Mouse (Mus musculus) frontal cortex, postnatal 25 days (tissue): ENCODE measurements around the gene Syngap1.

Source experiments
- DNase-seq, 2 experiments: peaks; one replicate each; pipeline ENCODE4 v3.0.0; 2022; ENCODE audit warnings: low spot score in 2 of 2

Gene Syngap1

DNA sequence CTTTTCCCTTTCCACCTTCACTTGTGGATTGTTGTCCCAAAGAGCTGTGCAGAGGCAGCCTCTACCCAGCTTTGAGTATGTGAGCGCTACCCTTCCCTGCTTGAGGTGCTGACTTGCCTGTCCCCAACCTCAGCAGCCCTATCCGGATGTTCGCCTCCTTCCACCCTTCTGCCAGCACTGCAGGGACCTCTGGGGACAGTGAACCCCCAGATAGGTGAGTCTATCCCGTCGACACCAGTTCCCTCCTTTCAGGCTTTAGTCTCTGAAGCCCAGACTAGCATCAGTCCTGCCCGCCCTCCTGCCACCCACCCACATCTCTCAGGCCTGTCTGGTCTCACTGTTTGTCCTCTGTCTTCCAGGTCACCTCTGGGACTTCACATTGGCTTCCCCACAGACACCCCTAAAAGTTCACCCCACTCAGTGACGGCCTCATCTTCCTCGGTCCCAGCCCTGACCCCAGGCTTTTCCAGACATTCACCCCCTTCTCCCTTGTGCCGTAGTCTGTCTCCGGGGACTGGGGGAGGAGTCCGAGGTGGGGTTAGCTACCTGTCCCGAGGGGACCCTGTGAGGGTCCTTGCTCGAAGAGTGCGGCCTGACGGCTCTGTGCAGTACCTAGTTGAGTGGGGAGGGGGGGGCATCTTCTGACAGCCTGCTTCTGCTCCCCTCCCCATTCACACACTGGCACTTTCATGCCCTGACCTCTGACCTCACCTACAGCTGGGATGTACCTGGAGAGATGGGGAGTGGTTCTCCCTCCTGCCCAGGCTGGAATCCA lies 3.9 kb upstream of the Syngap1 start:
- DNase-seq: no peak

GRCm38 (mm10) chr17:26937883-26938695 lies 3.0 kb upstream of the Syngap1 start:
- DNase-seq: no peak

- DNase-seq: no peak
Measured at GRCm38 (mm10) chr17:26938731-26939130, 2.3 kb upstream of the Syngap1 start.

- peak; percentile 99 for DNase-seq
Measured at GRCm38 (mm10) chr17:26939178-26939972, 1.7 kb upstream of the Syngap1 start, which contains the start of gene Cuta. TSS of gene Cuta (minus strand) at chr17:26939569.

- no peak for DNase-seq
Measured at GRCm38 (mm10) chr17:26939973-26940300, 1.1 kb upstream of the Syngap1 start.

DNA sequence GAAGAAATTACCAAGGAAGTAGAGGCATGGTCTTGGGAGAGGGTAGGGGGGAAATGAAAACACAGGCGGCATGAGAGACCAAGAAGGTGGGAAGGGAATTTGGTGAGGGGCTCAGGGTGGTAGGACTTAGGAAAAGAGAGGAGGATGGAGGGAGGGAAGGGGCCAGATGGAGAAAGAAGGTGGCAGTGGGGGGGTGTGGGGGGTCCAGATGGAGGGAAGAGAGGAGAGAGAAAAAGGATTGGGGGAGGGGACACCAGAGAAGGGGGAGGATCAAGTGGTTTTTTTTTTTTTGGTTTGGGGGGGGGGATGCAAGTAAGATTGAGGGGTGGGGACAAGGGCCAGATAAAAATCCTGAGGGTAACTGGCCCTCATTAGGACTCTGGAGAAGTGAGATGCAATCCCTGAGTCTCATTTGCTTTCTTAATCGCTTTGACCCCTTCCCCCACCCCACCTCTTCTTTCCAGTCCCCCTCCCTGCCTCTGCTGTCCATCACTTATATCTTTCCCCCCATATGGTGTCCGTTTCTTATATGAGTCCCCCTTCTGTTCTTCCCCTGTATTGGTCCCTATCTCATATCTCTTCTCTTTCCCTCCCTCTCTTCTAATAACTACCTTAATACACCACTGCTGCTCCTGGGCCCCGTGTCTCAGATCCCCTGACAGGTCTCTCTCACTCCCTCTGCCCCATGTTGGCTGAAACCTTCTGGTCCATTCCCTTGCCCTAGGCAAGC lies 953 bp downstream of the Syngap1 start:
- no peak for DNase-seq

- DNase-seq: no peak
Measured at GRCm38 (mm10) chr17:26945824-26946495, 4.9 kb downstream of the Syngap1 start.

GRCm38 (mm10) chr17:26946567-26946966 lies 5.5 kb downstream of the Syngap1 start:
- peak in 1 of 2 experiments; percentile 63 for DNase-seq

DNA sequence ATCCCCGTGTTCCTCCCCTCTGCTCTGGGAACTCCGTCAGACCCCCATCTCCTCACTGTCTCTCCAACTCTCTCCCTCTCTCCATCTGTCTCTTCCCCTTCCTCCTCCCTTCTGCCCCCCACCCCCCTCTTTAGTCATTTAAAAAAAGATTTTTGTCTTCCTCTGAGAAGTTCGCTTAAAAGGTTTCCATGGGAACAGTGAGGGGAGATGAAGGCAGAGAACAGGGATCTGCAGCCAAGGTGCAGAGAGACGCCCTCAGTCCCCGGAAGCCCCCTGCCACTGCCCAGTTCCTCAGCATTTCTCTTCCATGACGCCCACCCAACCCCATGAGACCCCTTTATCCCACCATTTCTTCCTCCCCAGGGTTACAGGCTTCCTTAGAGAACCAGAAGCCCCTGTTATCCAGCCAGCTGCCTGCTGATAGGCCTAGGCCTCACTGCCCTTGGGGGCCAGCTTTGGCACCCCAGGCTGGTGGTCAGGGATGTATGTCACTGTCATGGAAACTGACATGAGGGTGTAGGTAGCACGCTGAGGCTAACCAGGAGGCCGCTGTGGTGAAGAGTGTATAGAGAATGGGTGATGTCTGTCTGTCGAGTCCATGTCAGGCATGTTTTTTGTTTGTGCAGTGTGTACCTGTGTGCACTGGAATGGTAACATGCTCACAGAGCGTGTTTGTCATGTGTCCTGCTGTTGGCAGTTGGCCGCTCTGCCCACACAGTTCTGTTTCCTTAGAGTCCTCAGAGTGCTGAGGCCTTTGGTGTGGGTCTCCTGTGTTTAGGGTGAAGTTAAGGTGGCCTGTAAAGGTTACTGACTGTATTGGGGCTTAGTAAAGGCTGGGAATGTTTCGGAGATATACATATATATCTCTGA lies 6.4 kb downstream of the Syngap1 start:
- DNase-seq: no peak

- no peak for DNase-seq
Measured at GRCm38 (mm10) chr17:26948316-26949050, 7.4 kb downstream of the Syngap1 start.

DNA sequence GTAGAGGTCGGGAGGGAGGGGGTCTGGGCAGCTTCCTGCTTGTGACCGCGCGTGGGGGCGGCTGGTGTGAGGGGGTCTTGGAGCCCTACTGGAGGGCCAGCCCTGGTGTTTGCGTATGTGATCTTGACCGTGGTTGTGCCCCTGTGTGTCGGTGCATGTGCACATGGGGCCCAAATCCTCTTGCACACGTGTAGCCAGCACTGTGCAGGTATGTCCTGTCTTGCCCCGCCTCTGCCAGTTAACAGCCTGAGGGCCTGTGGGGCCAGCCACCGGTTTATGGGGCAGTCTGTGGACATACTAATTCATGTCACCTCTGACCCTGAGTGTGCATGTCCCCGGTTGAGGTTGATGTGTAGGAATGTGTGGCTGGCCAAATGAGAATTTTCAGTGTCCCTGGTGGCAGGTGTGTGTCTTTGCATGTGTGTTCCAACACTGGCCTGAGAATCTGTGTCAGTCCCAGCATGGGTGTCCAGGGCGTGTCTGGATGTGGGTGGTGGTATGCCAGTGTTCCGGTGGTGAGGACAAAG lies 8.1 kb downstream of the Syngap1 start:
- no peak for DNase-seq

DNA sequence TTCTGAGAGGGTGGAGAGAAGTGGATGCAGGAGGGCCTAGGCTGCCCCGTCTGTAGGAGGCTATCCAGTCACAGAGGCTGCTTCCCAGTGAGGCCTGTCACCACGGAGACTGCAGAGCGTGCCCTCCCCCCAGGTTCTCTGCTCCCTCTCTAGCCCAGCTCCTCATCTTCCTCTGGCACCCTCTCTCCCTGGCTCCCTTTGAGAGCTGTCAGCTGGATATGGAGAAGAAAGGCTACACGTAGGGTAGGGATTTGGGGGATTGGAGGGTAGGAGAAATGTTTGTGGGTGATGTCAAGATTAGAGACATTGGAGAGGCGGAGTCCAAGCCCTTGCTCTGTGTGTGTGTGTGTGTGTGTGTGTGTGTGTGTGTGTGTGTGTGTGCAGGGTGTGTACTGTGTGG lies 8.8 kb downstream of the Syngap1 start:
- DNase-seq: no peak

- no peak for DNase-seq
Measured at GRCm38 (mm10) chr17:26950560-26951288, 9.7 kb downstream of the Syngap1 start.

- DNase-seq: no peak
Measured at GRCm38 (mm10) chr17:26951406-26951805, 10.4 kb downstream of the Syngap1 start.

DNA sequence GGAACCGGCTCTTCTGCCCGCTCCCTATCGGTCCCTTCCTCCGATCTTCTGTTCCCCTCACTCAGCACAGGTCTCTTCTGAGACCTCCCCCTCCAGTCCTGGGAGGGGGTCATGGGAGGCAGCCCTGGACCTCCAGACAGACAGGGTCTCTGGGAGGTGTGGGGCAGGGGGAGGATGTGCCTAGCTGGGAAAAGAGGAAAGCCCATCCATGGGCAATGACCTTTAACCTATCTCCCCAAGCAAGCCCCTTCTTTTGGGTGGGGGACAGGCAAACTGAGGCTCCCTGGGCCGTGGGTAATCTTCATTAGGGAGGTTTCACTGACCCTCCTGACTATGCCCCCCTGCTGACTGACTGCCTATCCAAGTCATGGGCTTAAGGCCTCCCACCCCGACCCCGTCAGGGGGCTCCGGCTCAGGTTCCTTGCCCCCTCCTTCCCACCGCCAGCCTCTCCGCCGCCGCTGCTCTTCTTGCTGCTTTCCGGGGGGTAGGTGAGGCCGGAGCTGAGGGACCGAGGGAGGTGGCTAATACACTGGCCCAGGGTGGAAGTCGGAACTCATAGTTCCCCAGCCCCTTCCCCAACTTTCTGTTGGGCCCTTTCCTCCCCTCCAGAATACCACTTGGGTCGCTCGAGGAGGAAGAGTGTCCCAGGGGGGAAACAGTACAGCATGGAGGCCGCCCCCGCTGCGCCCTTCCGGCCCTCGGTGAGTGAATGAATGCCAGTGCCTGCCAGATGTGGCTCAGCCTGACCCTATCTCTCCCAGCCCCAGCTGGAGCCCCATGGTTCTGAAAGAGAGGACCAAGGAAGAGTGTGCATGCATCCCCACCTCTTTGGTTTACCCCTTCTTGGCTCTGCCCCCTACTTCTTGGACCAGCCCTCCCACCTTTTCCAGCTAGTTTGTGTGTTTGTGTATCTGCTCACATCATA lies 11.2 kb downstream of the Syngap1 start:
- no peak for DNase-seq

DNA sequence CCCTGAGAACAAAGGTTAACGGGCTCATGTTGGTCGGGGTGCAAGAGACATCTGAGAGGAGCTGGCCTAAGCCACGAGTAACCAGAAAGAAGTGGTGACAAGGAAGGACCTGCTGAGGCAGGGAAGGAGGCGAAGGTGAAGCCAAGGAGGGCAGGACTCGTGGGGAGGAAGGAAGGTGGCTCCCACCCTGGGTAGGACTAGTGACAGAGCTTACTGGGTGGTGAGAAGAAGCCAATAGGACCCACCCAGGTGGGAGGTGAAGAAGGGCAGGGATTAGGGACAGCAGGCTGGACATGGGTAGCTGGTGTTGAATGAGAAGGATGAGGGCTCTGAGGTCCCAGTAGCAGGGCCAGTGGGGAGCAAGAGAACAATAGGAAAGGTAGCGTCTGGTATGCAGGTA lies 12.1 kb downstream of the Syngap1 start:
- DNase-seq: no peak

- DNase-seq: no peak
Measured at GRCm38 (mm10) chr17:26953726-26954125, 12.7 kb downstream of the Syngap1 start.
